In the genomic region with DNA sequence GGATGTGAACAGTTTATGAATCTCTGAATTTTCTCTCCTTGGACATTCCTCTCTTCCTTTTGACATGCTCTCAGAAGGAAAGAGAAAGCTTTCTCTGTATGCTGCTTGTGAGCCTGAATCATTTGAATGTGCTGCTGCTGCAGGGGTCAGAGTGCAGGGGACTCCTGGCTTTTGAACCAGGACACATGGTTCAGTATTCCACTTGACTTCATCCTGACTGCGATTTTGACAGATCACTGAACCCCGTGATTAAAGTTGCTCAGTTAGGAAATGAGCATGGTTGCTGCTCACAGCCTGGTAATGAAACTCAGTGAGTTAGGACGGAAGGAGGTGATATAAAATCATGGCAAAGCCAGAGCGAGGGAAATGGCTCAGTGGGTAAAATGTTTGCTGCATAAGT, we compare ENCODE assay signal across 25 mouse cellular contexts.
A peak's percentile ranks its signal among the peaks of the same experiment; 100 is the strongest.
DNase-seq lines count a peak whose midpoint lies in the region; ATAC-seq and TF ChIP-seq lines count a peak whose summit lies in the region.
"Had no signal": no experiment of that assay in that cellular context is flagged by ENCODE, and none has a peak within 500 bp of the region (broad histone marks: within the 10 kb centered on the region; RNA-seq: fewer than 3 reads in every experiment).

No protein-coding gene starts in this region.

- no peak overlapping the region for H3K9ac ChIP-seq in kidney, embryonic 16.5 days (replicated peaks; ENCODE audit: low read length)
- no peak overlapping the region for H3K9ac ChIP-seq in stomach, postnatal 0 days (ENCODE audit: low read length)
- H3K9ac ChIP-seq: embryonic facial prominence, embryonic 13.5 days; forebrain, postnatal 0 days; hindbrain, embryonic 15.5 days had no signal

- no peaks in the 10 kb centered on the region for H3K9me3 ChIP-seq in kidney, embryonic 16.5 days (ENCODE audit: low read length)
- no peaks in the 10 kb centered on the region for H3K9me3 ChIP-seq in stomach, postnatal 0 days (ENCODE audit: control insufficient read depth, low read length)
- H3K9me3 ChIP-seq: embryonic facial prominence, embryonic 13.5 days; forebrain, embryonic 10.5 days; hindbrain, embryonic 10.5 days; hindbrain, embryonic 15.5 days had no signal

- no peaks in the 10 kb centered on the region for H3K36me3 ChIP-seq in kidney, adult 2 months (ENCODE audit: control insufficient read depth, insufficient read depth, low read length)
- no peaks in the 10 kb centered on the region for H3K36me3 ChIP-seq in kidney, embryonic 16.5 days (ENCODE audit: insufficient read depth, low read length)
- H3K36me3 ChIP-seq in stomach, postnatal 0 days (ENCODE audit: control insufficient read depth, insufficient read depth, low read length): no peaks in the 10 kb centered on the region
- H3K36me3 ChIP-seq: embryonic facial prominence, embryonic 13.5 days; forebrain, embryonic 10.5 days; hindbrain, embryonic 10.5 days; hindbrain, embryonic 15.5 days had no signal

- DNase-seq in Patski (ENCODE audit: low read depth, low spot score): no peak
- DNase-seq in kidney, adult 2 months: peak; percentile 73
- DNase-seq in kidney, postnatal 36 days: peak; percentile 51 to 69
- no peak for DNase-seq in testis, postnatal 10 days (ENCODE audit: low spot score)
- DNase-seq in stomach, postnatal 0 days (ENCODE audit: low spot score): no peak
- DNase-seq in lung, postnatal 25 days (ENCODE audit: low spot score): no peak
- DNase-seq in layer of hippocampus, adult 11-12 months (ENCODE audit: low spot score): no peak
- DNase-seq: adrenal gland, postnatal 14 days; cerebellum, adult 11-12 months; cerebellum, postnatal 10 days; forebrain, postnatal 0 days; gastrocnemius, postnatal 10 days; heart, postnatal 14 days; layer of hippocampus, adult 9-11 months; liver; lung, postnatal 4 days; midbrain, embryonic 14.5 days; right cerebral cortex, postnatal 14 days; thymus, postnatal 14 days had no signal

- 32% methylated on average over 4 of the region's 4 CpGs for WGBS in kidney, adult 2 months
- WGBS in kidney, embryonic 16.5 days: 36% methylated on average over 4 of the region's 4 CpGs
- 80% methylated on average over 4 of the region's 4 CpGs for WGBS in stomach, postnatal 0 days

- TF ChIP-seq EP300 in stomach, postnatal 0 days (optimal IDR thresholded peaks at IDR 0.05): no peak

- H3K4me1 ChIP-seq in kidney, adult 2 months (ENCODE audit: control insufficient read depth, insufficient read depth, low read length): no peaks in the 10 kb centered on the region
- peaks cover 24% of the 10 kb centered on the region for H3K4me1 ChIP-seq in kidney, embryonic 16.5 days (ENCODE audit: insufficient read depth, low read length)
- H3K4me1 ChIP-seq in stomach, postnatal 0 days (replicated peaks; ENCODE audit: control insufficient read depth, insufficient read depth): no peaks in the 10 kb centered on the region
- H3K4me1 ChIP-seq: hindbrain, embryonic 15.5 days had no signal

- peak; percentile 35 for ATAC-seq in Patski
- peak; percentile 85 for ATAC-seq in kidney, embryonic 16.5 days (ENCODE audit: low FRiP score, low TSS enrichment)
- ATAC-seq in stomach, postnatal 0 days (ENCODE audit: low FRiP score, low TSS enrichment): no peak
- ATAC-seq: forebrain, postnatal 0 days; inflammation-experienced regulatory T-cells, adult 6 months had no signal

- POLR2A ChIA-PET in Patski (lab: Charles Lee): no interaction called here

- no peak overlapping the region for H3K4me2 ChIP-seq in kidney, embryonic 16.5 days (replicated peaks; ENCODE audit: low read depth, low read length)
- no peak overlapping the region for H3K4me2 ChIP-seq in stomach, postnatal 0 days (replicated peaks; ENCODE audit: low read depth)
- H3K4me2 ChIP-seq: embryonic facial prominence, embryonic 13.5 days; hindbrain, embryonic 15.5 days had no signal

- H3K27me3 ChIP-seq in Patski: no peaks in the 10 kb centered on the region
- no peaks in the 10 kb centered on the region for H3K27me3 ChIP-seq in kidney, adult 2 months (replicated peaks; ENCODE audit: control insufficient read depth, insufficient read depth, low read length)
- H3K27me3 ChIP-seq in kidney, embryonic 16.5 days (ENCODE audit: insufficient read depth, low read length): no peaks in the 10 kb centered on the region
- no peaks in the 10 kb centered on the region for H3K27me3 ChIP-seq in stomach, postnatal 0 days (ENCODE audit: control insufficient read depth, insufficient read depth, low read length)
- H3K27me3 ChIP-seq: embryonic facial prominence, embryonic 13.5 days; hindbrain, embryonic 15.5 days had no signal

- TF ChIP-seq CTCF in Patski (IDR thresholded peaks at IDR 0.05): no peak
- no peak for TF ChIP-seq CTCF in kidney, adult 2 months (conservative IDR thresholded peaks at IDR 0.05; ENCODE audit: insufficient read depth, insufficient read length, low read depth, low read length)
- TF ChIP-seq CTCF in stomach, postnatal 0 days (IDR thresholded peaks at IDR 0.05; ENCODE audit: low read depth): no peak

- TF ChIP-seq POLR2A in kidney, adult 2 months (IDR thresholded peaks at IDR 0.05; ENCODE audit: low read depth, low read length): no peak

- no peak overlapping the region for H3K4me3 ChIP-seq in kidney, adult 2 months (ENCODE audit: insufficient read depth, low read depth, low read length)
- H3K4me3 ChIP-seq in kidney, embryonic 16.5 days (ENCODE audit: low read length): no peak overlapping the region
- H3K4me3 ChIP-seq in stomach, postnatal 0 days (ENCODE audit: low read depth, low read length): no peak overlapping the region
- H3K4me3 ChIP-seq: embryonic facial prominence, embryonic 13.5 days; forebrain, embryonic 10.5 days; hindbrain, embryonic 10.5 days; hindbrain, embryonic 15.5 days had no signal

- H3K27ac ChIP-seq in kidney, adult 2 months (ENCODE audit: insufficient read depth, low read depth, low read length): no peak overlapping the region
- H3K27ac ChIP-seq in kidney, embryonic 16.5 days (ENCODE audit: low read length): peak overlapping the region; percentile 54
- no peak overlapping the region for H3K27ac ChIP-seq in stomach, postnatal 0 days (replicated peaks)
- H3K27ac ChIP-seq: embryonic facial prominence, embryonic 13.5 days; forebrain, embryonic 10.5 days; hindbrain, embryonic 10.5 days; hindbrain, embryonic 15.5 days had no signal

- in situ Hi-C loops in Patski (cut with MboI; ENCODE audit: low pct_unique_long_range_greater_than_20kb): loop anchor here (25.0 kb wide), 1 partner anchor 436 kb away; no protein-coding TSS in a partner anchor

- CTCF ChIA-PET in Patski (lab: Charles Lee): no interaction called here

Comparison
In these comparisons a context has a peak if more than half of its experiments do, and no peak if none do; other contexts are left out.
1. DNase-seq: peak in kidney, adult 2 months (single experiment) and kidney, postnatal 36 days (2 of 2); none in Patski (single experiment), testis, postnatal 10 days (single experiment), stomach, postnatal 0 days (single experiment), lung, postnatal 25 days (single experiment) and layer of hippocampus, adult 11-12 months (single experiment).